Mouse (Mus musculus): ENCODE measurements around the gene Psmd4. TPM values are rescaled to one million over a fixed set of nuclear protein-coding genes. Genes with fewer than 3 reads are reported as not detected.

Gene Psmd4
- polyA plus RNA-seq (2017; shearing (Covaris generic)), result 282 TPM

GRCm38 (mm10) chr3:95042166-95042837 lies at the start of gene Psmd4:
Psmd4 (minus strand) TSS chr3:95042614.

DNA sequence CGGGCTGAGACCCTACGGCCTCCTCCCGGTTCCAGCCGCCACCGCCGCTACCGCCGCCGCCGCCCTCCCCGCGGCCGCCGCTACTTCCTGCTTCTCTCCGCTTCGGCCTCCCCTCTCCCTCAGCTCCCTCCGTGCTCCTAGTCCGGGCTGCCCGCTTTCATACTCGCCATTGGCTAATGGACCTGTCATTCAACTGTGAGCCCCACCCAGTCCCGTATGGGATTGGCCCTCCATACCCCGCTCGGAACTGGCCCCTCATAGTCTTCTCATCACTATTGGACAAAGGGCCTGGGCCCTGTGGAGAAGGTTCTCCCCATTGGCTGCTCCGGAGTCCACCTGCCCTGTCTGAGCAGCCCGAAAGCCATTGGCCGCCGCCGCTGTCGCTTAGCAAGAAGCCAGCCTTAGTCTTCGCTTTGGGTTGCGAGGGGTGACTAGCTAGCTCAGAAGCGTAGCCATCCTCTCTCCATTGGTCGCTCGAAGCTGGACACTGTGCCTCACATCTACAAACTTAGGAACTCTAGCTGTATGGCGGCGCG lies 27.0 kb downstream of the Psmd4 start, which contains the start of gene Zfp687:
Zfp687 (minus strand) TSS at position 112 of the 536 bp plus-strand sequence.

Other genes with a start within 250 kb of the Psmd4 start
- 25.1 TPM for gene Pogz, start 205.0 kb downstream of the Psmd4 start, polyA plus RNA-seq (2017; shearing (Covaris generic))
- gene Psmb4, start 155.7 kb downstream of the Psmd4 start, polyA plus RNA-seq (2017; shearing (Covaris generic)), result 270 TPM
- gene Selenbp1, start 109.6 kb downstream of the Psmd4 start, polyA plus RNA-seq (2017; shearing (Covaris generic)), result 2.3 TPM
- gene Rfx5, start 88.5 kb downstream of the Psmd4 start, polyA plus RNA-seq (2017; shearing (Covaris generic)), result 10.3 TPM
- gene Pi4kb, start 67.9 kb downstream of the Psmd4 start, polyA plus RNA-seq (2017; shearing (Covaris generic)), result 19.5 TPM
- gene Zfp687, start 27.2 kb downstream of the Psmd4 start, polyA plus RNA-seq (2017; shearing (Covaris generic)), result 51.6 TPM
- gene Pip5k1a, start 64.3 kb upstream of the Psmd4 start, polyA plus RNA-seq (2017; shearing (Covaris generic)), result 47.5 TPM
- 87.8 TPM for gene Vps72, start 68.4 kb upstream of the Psmd4 start, polyA plus RNA-seq (2017; shearing (Covaris generic))
- gene Tmod4, start 81.9 kb upstream of the Psmd4 start, polyA plus RNA-seq (2017; shearing (Covaris generic)), result 1.5 TPM
- 86.6 TPM for gene Scnm1, start 91.4 kb upstream of the Psmd4 start, polyA plus RNA-seq (2017; shearing (Covaris generic))
- gene Lysmd1, start 91.5 kb upstream of the Psmd4 start, polyA plus RNA-seq (2017; shearing (Covaris generic)), result 34.5 TPM
- 252 TPM for gene Tnfaip8l2, start 99.7 kb upstream of the Psmd4 start, polyA plus RNA-seq (2017; shearing (Covaris generic))
- gene Sema6c, start 117.8 kb upstream of the Psmd4 start, polyA plus RNA-seq (2017; shearing (Covaris generic)), result 2.3 TPM
- 23.9 TPM for gene Gabpb2, start 175.3 kb upstream of the Psmd4 start, polyA plus RNA-seq (2017; shearing (Covaris generic))
- 260 TPM for gene Cdc42se1, start 186.1 kb upstream of the Psmd4 start, polyA plus RNA-seq (2017; shearing (Covaris generic))
- 5.6 TPM for gene Mllt11, start 189.6 kb upstream of the Psmd4 start, polyA plus RNA-seq (2017; shearing (Covaris generic))
- gene Gm128, start 199.0 kb upstream of the Psmd4 start, polyA plus RNA-seq (2017; shearing (Covaris generic)), result 0.70 TPM
- not detected for gene Bnipl, start 208.6 kb upstream of the Psmd4 start, polyA plus RNA-seq (2017; shearing (Covaris generic))
- gene Mindy1, start 238.7 kb upstream of the Psmd4 start, polyA plus RNA-seq (2017; shearing (Covaris generic)), result 25.6 TPM
- 5.3 TPM for gene Prune1, start 239.5 kb upstream of the Psmd4 start, polyA plus RNA-seq (2017; shearing (Covaris generic))

Data from naive thymus-derived CD4-positive, alpha-beta T cell, adult 5 months (primary cell).